Mouse (Mus musculus): ENCODE results near the gene Gm10638.

DNA sequence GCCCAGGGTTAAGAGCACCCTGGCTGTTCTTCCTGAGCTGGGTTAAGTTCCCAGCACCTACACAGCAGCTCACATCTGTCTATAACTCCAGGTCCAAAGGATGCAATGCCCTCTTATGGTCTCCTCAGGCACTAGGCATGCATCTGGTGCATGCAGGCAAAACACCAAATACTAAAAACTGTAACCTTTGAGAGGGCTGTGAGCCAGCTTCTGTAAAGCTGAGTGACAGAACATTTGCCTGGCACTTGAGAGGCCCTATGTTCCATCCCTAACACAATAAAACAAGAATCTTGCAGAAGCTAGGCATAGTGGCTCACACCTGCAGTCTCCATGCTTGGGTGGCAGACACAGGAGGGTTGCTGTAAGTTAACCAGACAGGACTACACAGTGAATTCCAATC is 3.9 kb upstream of the Gm10638 start:
- TF ChIP-seq CTCF (IDR thresholded peaks at IDR 0.05; ENCODE audit: extremely low read depth, insufficient read depth, low read length), result no peak
- no peak for TF ChIP-seq POLR2A (IDR thresholded peaks at IDR 0.05; ENCODE audit: extremely low read depth, insufficient read depth, low read length)
